Mouse (Mus musculus) granulocyte monocyte progenitor cell, adult 5-6 weeks (primary cell): ENCODE data around the gene Abcc5. TPM values are rescaled to one million over a fixed set of nuclear protein-coding genes. Genes with fewer than 3 reads are reported as not detected.

Source experiments
- ATAC-seq: replicated peaks from 2 replicates; pipeline ENCODE4 v1.8.0; 2016; ENCODE audit warnings: mild to moderate bottlenecking, moderate TSS enrichment, inconsistent platforms; ENCODE audit not compliant: poor library complexity, severe bottlenecking
- total RNA-seq, 2 experiments: library from RNA; stranded (forward) in 1 of 2; stranded (reverse) in 1 of 2; fragments of 200-712, 200-1000 nt in 1 of 2; fragments of >200 nt in 1 of 2; fragmentation: Nextera tagmentation in 1 of 2; gene quantifications; 2 replicates each; pipeline ENCODE4 v1.2.3; 2014 to 2017

Abcc5 gene
- total RNA-seq, 2 experiments from 2014 or later, result 10.7 to 16.4 TPM

- peak; percentile 59 for ATAC-seq
Observed at GRCm38 (mm10) chr16:20424719-20425650, 1.2 kb downstream of the Abcc5 start.

GRCm38 (mm10) chr16:20424226-20424663 is 1.9 kb downstream of the Abcc5 start:
- no peak for ATAC-seq

GRCm38 (mm10) chr16:20422938-20423730 is 3.1 kb downstream of the Abcc5 start:
- ATAC-seq, result no peak

GRCm38 (mm10) chr16:20418054-20418453 is 8.1 kb downstream of the Abcc5 start:
- no peak for ATAC-seq

GRCm38 (mm10) chr16:20416262-20416661 is 9.9 kb downstream of the Abcc5 start:
- no peak for ATAC-seq

- ATAC-seq, result no peak
Observed at GRCm38 (mm10) chr16:20415804-20416203, 10.4 kb downstream of the Abcc5 start.

GRCm38 (mm10) chr16:20415211-20415610 is 11.0 kb downstream of the Abcc5 start:
- no peak for ATAC-seq

GRCm38 (mm10) chr16:20413870-20414331 is 12.3 kb downstream of the Abcc5 start:
- ATAC-seq, result no peak

- ATAC-seq, result no peak
Observed at GRCm38 (mm10) chr16:20411958-20412570, 14.1 kb downstream of the Abcc5 start.

GRCm38 (mm10) chr16:20405335-20405734 is 20.9 kb downstream of the Abcc5 start:
- ATAC-seq, result no peak

GRCm38 (mm10) chr16:20403327-20403726 is 22.9 kb downstream of the Abcc5 start:
- peak; percentile 73 for ATAC-seq

GRCm38 (mm10) chr16:20401592-20401991 is 24.6 kb downstream of the Abcc5 start:
- ATAC-seq, result peak; percentile 86

- no peak for ATAC-seq
Observed at GRCm38 (mm10) chr16:20400707-20401591, 25.2 kb downstream of the Abcc5 start.

GRCm38 (mm10) chr16:20396851-20397250 is 29.3 kb downstream of the Abcc5 start:
- ATAC-seq, result no peak

- no peak for ATAC-seq
Observed at GRCm38 (mm10) chr16:20395216-20395907, 30.8 kb downstream of the Abcc5 start.

GRCm38 (mm10) chr16:20391753-20392152 is 34.4 kb downstream of the Abcc5 start:
- ATAC-seq, result no peak

- ATAC-seq, result no peak
Observed at GRCm38 (mm10) chr16:20390233-20390632, 36.0 kb downstream of the Abcc5 start.

GRCm38 (mm10) chr16:20381031-20381430 is 45.2 kb downstream of the Abcc5 start:
- ATAC-seq, result no peak

- no peak for ATAC-seq
Observed at GRCm38 (mm10) chr16:20375341-20375740, 50.9 kb downstream of the Abcc5 start.
